Mouse (Mus musculus) stomach, embryonic 14.5 days (tissue): Measurements from ENCODE around the gene Zbtb16. TPM values are rescaled to one million over a fixed set of nuclear protein-coding genes. Genes with fewer than 3 reads are reported as not detected.
A peak's percentile ranks its signal among the peaks of the same experiment; 100 is the strongest.

Source experiments
- ATAC-seq: fragments of 200-750 bp; cut with Nextera tagmentation; 2 replicates; pipeline ENCODE4 v1.8.0; 2017; ENCODE audit warnings: low read depth, moderate TSS enrichment; ENCODE audit not compliant: insufficient number of reproducible peaks, insufficient read depth, low FRiP score
- H3K27ac ChIP-seq: fragments of 300-500 bp; sonication (generic); 2 replicates; pipeline ENCODE4 v1.5.1; 2014; ENCODE audit warnings: mild to moderate bottlenecking, low read length, moderate library complexity, mixed read lengths
- H3K27me3 ChIP-seq: fragments of 300-500 bp; sonication (generic); 2 replicates; pipeline ENCODE4 v1.6.1; 2014; ENCODE audit warnings: low read length, control low read depth, mixed read lengths; ENCODE audit not compliant: control insufficient read depth, insufficient read depth
- H3K36me3 ChIP-seq: fragments of 300-500 bp; sonication (generic); 2 replicates; pipeline ENCODE4 v1.6.1; 2014; ENCODE audit warnings: mild to moderate bottlenecking, control low read depth, low read length, moderate library complexity, mixed read lengths; ENCODE audit not compliant: control insufficient read depth, insufficient read depth
- H3K4me1 ChIP-seq: fragments of 300-500 bp; sonication (generic); 2 replicates; pipeline ENCODE4 v1.6.1; 2014; ENCODE audit warnings: low read length, control low read depth, mixed read lengths; ENCODE audit not compliant: control insufficient read depth, insufficient read depth
- H3K4me2 ChIP-seq: fragments of 300-500 bp; sonication (generic); replicated peaks from 2 replicates; pipeline ENCODE4 v1.6.1; 2014; ENCODE audit warnings: low read depth, low read length, control low read depth
- H3K4me3 ChIP-seq: fragments of 300-500 bp; sonication (generic); 2 replicates; pipeline ENCODE4 v1.5.1; 2014; ENCODE audit warnings: low read depth, low read length, control low read depth
- H3K9ac ChIP-seq: fragments of 300-500 bp; sonication (generic); replicated peaks from 2 replicates; pipeline ENCODE4 v1.6.1; 2014; ENCODE audit warnings: low read depth, mild to moderate bottlenecking, control low read depth, low read length, moderate library complexity, mixed read lengths
- H3K9me3 ChIP-seq: fragments of 300-500 bp; sonication (generic); 2 replicates; pipeline ENCODE4 v1.6.1; 2016; ENCODE audit warnings: low read depth, low read length, control low read depth; ENCODE audit not compliant: control insufficient read depth
- WGBS: fragments of 180-500 bp; shearing (Covaris S2); extraction: QIAGEN DNeasy Blood & Tissue Kit; methylation state at CpG from one replicate; pipeline ENCODE4 v1.1.7; 2014; 5-methylcytosine and 5-hydroxymethylcytosine counted together
- polyA plus RNA-seq: library from polyadenylated mRNA; unstranded; fragments of >200 nt; fragmentation: Nextera tagmentation; extraction: Ambion mirVana; gene quantifications from 2 replicates; pipeline ENCODE4 v1.2.1, GENCODE M21; 2014

Zbtb16 gene
- polyA plus RNA-seq, 1 experiment from 2014 or later: 6.6 TPM

DNA sequence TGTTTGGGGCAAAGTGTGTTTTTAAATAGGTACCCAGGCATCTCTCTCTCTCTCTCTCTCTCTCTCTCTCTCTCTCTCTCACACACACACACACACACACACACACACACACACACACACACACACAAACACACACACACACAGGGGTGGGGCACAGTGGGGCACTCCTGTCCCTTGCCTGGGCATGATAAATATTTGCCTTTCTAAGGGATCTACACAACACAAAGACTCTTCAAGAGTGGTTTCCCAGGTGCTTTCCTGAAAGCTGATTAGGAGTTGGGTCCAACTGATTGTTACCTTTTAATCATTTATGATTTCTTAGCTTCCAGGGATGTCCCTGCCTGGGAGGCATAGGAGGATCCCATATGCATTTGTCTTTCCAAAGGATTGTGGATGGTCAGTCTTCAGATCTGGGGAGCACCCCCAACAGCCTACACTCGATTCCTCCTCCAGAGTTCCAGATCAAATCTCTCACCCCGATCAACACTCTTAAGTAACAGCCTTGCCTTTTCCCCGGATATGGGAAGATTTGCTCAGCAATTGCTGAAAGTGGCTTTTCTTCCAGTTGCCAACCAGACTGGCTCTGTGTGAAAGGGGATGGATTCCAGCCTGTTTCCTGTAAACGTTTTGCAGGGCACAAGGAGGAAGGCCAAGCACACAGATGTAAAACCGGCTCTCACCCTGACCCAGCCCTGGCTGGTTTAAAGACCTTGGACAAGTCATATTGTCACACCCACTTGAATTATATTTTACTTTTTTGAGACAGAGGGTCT lies 90.5 kb downstream of the Zbtb16 start:
- no peak for ATAC-seq

GRCm38 (mm10) chr9:48744916-48745315 lies 91.1 kb downstream of the Zbtb16 start:
- no peak for ATAC-seq
- H3K27me3 ChIP-seq: no peaks in the 10 kb centered on the region
- H3K4me1 ChIP-seq: peaks cover 21% of the 10 kb centered on the region
- H3K9ac ChIP-seq: no peak overlapping the region
- no peaks in the 10 kb centered on the region for H3K36me3 ChIP-seq
- H3K9me3 ChIP-seq: no peaks in the 10 kb centered on the region
- no peak overlapping the region for H3K4me3 ChIP-seq
- H3K4me2 ChIP-seq: no peak overlapping the region
- WGBS: 62% methylated on average over 13 of the region's 13 CpGs
- H3K27ac ChIP-seq: no peak overlapping the region

More for the DNA sequence above, 90.5 kb downstream of the Zbtb16 start:
- peaks cover 15% of the 10 kb centered on the region for H3K4me1 ChIP-seq
- H3K27ac ChIP-seq: no peak overlapping the region
- no peak overlapping the region for H3K9ac ChIP-seq
- H3K36me3 ChIP-seq: no peaks in the 10 kb centered on the region
- 52% methylated on average over 5 of the region's 5 CpGs for WGBS
- H3K27me3 ChIP-seq: no peaks in the 10 kb centered on the region
- H3K4me2 ChIP-seq: no peak overlapping the region
- no peaks in the 10 kb centered on the region for H3K9me3 ChIP-seq
- H3K4me3 ChIP-seq: no peak overlapping the region

GRCm38 (mm10) chr9:48744451-48744850 lies 91.6 kb downstream of the Zbtb16 start:
- H3K9ac ChIP-seq: no peak overlapping the region
- H3K27ac ChIP-seq: no peak overlapping the region
- H3K9me3 ChIP-seq: no peaks in the 10 kb centered on the region
- no peak for ATAC-seq
- no peak overlapping the region for H3K4me2 ChIP-seq
- H3K36me3 ChIP-seq: no peaks in the 10 kb centered on the region
- 91% methylated on average over 6 of the region's 6 CpGs for WGBS
- H3K4me3 ChIP-seq: no peak overlapping the region
- H3K27me3 ChIP-seq: no peaks in the 10 kb centered on the region
- peaks cover 24% of the 10 kb centered on the region for H3K4me1 ChIP-seq

GRCm38 (mm10) chr9:48743338-48744285 lies 92.4 kb downstream of the Zbtb16 start:
- no peak overlapping the region for H3K4me3 ChIP-seq
- WGBS: 86% methylated on average over 11 of the region's 11 CpGs
- no peaks in the 10 kb centered on the region for H3K36me3 ChIP-seq

GRCm38 (mm10) chr9:48742150-48742549 lies 93.9 kb downstream of the Zbtb16 start:
- no peaks in the 10 kb centered on the region for H3K27me3 ChIP-seq
- no peaks in the 10 kb centered on the region for H3K36me3 ChIP-seq
- H3K4me2 ChIP-seq: no peak overlapping the region
- no peak overlapping the region for H3K27ac ChIP-seq
- WGBS: 93% methylated on average over 7 of the region's 7 CpGs
- no peak overlapping the region for H3K4me3 ChIP-seq
- no peak for ATAC-seq
- H3K9me3 ChIP-seq: no peaks in the 10 kb centered on the region
- H3K4me1 ChIP-seq: peaks cover 26% of the 10 kb centered on the region
- no peak overlapping the region for H3K9ac ChIP-seq

More at GRCm38 (mm10) chr9:48743338-48744285, 92.4 kb downstream of the Zbtb16 start:
- no peak for ATAC-seq
- H3K4me2 ChIP-seq: no peak overlapping the region
- H3K9ac ChIP-seq: no peak overlapping the region
- H3K27me3 ChIP-seq: no peaks in the 10 kb centered on the region
- no peak overlapping the region for H3K27ac ChIP-seq
- H3K9me3 ChIP-seq: no peaks in the 10 kb centered on the region
- peaks cover 24% of the 10 kb centered on the region for H3K4me1 ChIP-seq

DNA sequence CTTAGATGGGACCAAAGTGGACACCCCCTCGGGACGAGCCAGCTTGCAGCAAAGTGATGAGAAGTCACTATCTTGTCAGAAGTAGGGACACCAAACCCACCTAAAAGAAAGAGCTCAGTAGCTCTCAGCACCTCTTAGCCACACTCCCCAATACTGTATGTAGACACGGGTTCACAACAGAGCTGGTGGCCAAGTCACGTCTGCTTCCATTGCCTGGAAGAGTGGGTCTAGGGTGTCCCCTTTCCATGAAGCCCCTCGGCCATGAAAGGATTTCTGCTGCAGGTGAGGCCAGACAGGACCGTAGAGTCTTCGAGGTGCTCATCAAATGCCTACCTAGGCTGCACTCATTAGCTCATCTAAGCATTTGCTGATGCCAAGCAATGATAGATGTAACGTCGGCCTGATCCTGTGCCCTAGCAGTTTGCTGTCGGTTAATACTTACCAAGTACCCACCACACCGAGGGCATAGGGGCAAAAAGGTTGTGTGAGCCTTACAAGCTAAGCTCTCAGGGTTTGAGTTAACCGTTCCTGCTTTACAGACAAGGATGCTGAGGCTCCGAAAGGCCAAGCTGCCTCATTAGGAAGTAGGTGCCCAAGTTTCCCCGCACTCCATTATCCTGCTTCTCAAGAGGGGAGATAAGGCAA lies 94.5 kb downstream of the Zbtb16 start:
- H3K4me2 ChIP-seq: no peak overlapping the region
- 89% methylated on average over 14 of the region's 14 CpGs for WGBS

GRCm38 (mm10) chr9:48740732-48741255 lies 95.2 kb downstream of the Zbtb16 start:
- no peak for ATAC-seq

More for the DNA sequence above, 94.5 kb downstream of the Zbtb16 start:
- Histone ChIP-seq H3K36me3 (no peaks in the 10 kb centered on the region), H3K9me3 (no peaks in the 10 kb centered on the region), H3K4me3 (no peak overlapping the region), H3K9ac (no peak overlapping the region), H3K4me1 (peaks cover 32% of the 10 kb centered on the region), H3K27ac (no peak overlapping the region), H3K27me3 (no peaks in the 10 kb centered on the region)
- no peak for ATAC-seq

DNA sequence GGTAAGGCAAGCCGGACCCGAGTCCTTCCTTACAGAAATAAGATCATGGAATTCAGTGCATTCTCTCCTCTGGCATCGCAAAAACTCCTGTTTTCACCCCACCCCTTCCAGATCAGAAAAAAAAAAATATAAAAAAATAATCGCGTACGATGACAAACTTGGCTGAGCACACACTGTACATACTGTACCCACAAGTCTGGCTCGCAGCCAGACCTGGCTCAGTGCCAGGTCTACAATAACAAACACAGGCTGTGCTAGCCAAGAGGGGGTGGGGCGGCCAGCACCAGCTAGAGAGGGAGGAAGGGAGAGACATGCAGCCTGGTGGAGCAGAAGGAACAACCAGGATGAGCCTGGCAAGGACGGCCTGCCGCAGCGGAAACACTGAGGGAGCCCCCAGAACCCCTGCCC lies 95.9 kb downstream of the Zbtb16 start:
- no peaks in the 10 kb centered on the region for H3K36me3 ChIP-seq
- H3K4me3 ChIP-seq: no peak overlapping the region
- H3K9ac ChIP-seq: no peak overlapping the region
- peak; percentile 92 for ATAC-seq
- H3K4me2 ChIP-seq: peak overlapping the region; percentile 13; the same call in 1 of the 2 replicates
- H3K9me3 ChIP-seq: no peaks in the 10 kb centered on the region
- no peaks in the 10 kb centered on the region for H3K27me3 ChIP-seq
- peaks cover 39% of the 10 kb centered on the region for H3K4me1 ChIP-seq
- WGBS: 8% methylated on average over 11 of the region's 11 CpGs
- no peak overlapping the region for H3K27ac ChIP-seq

More at GRCm38 (mm10) chr9:48740732-48741255, 95.2 kb downstream of the Zbtb16 start:
- Histone ChIP-seq H3K4me2 (peak overlapping the region; percentile 13; the same call in 1 of the 2 replicates), H3K9ac (no peak overlapping the region), H3K4me1 (peaks cover 35% of the 10 kb centered on the region), H3K36me3 (no peaks in the 10 kb centered on the region), H3K9me3 (no peaks in the 10 kb centered on the region), H3K27ac (no peak overlapping the region), H3K4me3 (no peak overlapping the region), H3K27me3 (no peaks in the 10 kb centered on the region)
- 48% methylated on average over 4 of the region's 4 CpGs for WGBS
